21 mouse cellular contexts compared by ENCODE assay signal in genomic region chr10:65969770-65970169, GRCm38 (mm10).
A peak's percentile ranks its signal among the peaks of the same experiment; 100 is the strongest.
DNase-seq lines count a peak whose midpoint lies in the region; ATAC-seq lines count a peak whose summit lies in the region.
"Had no signal": no experiment of that assay in that cellular context is flagged by ENCODE, and none has a peak within 500 bp of the region (broad histone marks: within the 10 kb centered on the region; RNA-seq: fewer than 3 reads in every experiment).

No protein-coding gene starts in this region.

- ATAC-seq in frontal cortex, adult (ENCODE audit: low TSS enrichment), result peak; percentile 97
- ATAC-seq: activated CD4-positive, CD25-positive, alpha-beta regulatory T cell, adult 4 months; CD4-positive, CD25-positive, alpha-beta regulatory T cell, adult 4 months; Patski had no signal

- no peak for DNase-seq in frontal cortex, postnatal 14 days (ENCODE audit: low spot score in 2 of 2)
- peak; percentile 2 to 14 for DNase-seq in frontal cortex, adult 2 months (ENCODE audit: extremely low spot score in 1 of 2, low spot score in 1 of 2)
- no peak for DNase-seq in frontal cortex, postnatal 25 days (ENCODE audit: low spot score in 2 of 2)
- peak; percentile 14 for DNase-seq in brain, adult 2 months (ENCODE audit: low read depth, low spot score)
- peak; percentile 10 for DNase-seq in telencephalon, adult 2 months (ENCODE audit: low read depth, low spot score)
- no peak for DNase-seq in cerebellum, postnatal 36 days
- DNase-seq in lung, postnatal 10 days, result no peak
- DNase-seq: adrenal gland, adult 2 months; adrenal gland, adult 8-10 months; adrenal gland, postnatal 10 days; adrenal gland, postnatal 14 days; adrenal gland, postnatal 25 days; adrenal gland, postnatal 36 days; B cell, adult 2 months; cerebellum, adult 11 months; cerebellum, adult 11-12 months; cerebellum, adult 18-20 months had no signal

Comparison
In these comparisons a context has a peak if more than half of its experiments do, and no peak if none do; other contexts are left out.
1. DNase-seq: peak in frontal cortex, adult 2 months (2 of 2), brain, adult 2 months (single experiment) and telencephalon, adult 2 months (single experiment); none in frontal cortex, postnatal 14 days (0 of 2), frontal cortex, postnatal 25 days (0 of 2), cerebellum, postnatal 36 days (0 of 2) and lung, postnatal 10 days (single experiment).